Mouse (Mus musculus) embryonic facial prominence, embryonic 11.5 days (tissue): ENCODE measurements at regions not wholly inside any gene's neighbourhood (a gene's known extent, or its start where the extent isn't known, plus 50 kb on each side); places are given as distances from the start of the nearest gene placed in this dataset.
A peak's percentile ranks its signal among the peaks of the same experiment; 100 is the strongest.

Experiments
- ATAC-seq: fragments of 200-750 bp; cut with Nextera tagmentation; replicated peaks from 2 replicates; pipeline ENCODE4 v1.8.0; 2017; ENCODE audit warnings: low read depth; ENCODE audit not compliant: insufficient number of reproducible peaks, low FRiP score, low TSS enrichment
- DNase-seq: peaks from one replicate; pipeline ENCODE4 v3.0.0-alpha.2; 2015; ENCODE audit warnings: low spot score
- H3K27ac ChIP-seq: fragments of 300-500 bp; sonication (generic); replicated peaks from 2 replicates; pipeline ENCODE4 v1.5.1; 2014; ENCODE audit warnings: mild to moderate bottlenecking, low read depth, low read length, control low read depth
- H3K27me3 ChIP-seq: fragments of 300-500 bp; sonication (generic); 2 replicates; pipeline ENCODE4 v1.6.1; 2014; ENCODE audit warnings: mild to moderate bottlenecking, low read length, moderate library complexity, mixed read lengths; ENCODE audit not compliant: control insufficient read depth, insufficient read depth
- H3K36me3 ChIP-seq: fragments of 300-500 bp; sonication (generic); replicated peaks from 2 replicates; pipeline ENCODE4 v1.6.1; 2014; ENCODE audit warnings: low read depth, mild to moderate bottlenecking, low read length, moderate library complexity, mixed read lengths; ENCODE audit not compliant: control insufficient read depth, insufficient read depth
- H3K4me1 ChIP-seq: fragments of 300-500 bp; sonication (generic); 2 replicates; pipeline ENCODE4 v1.6.1; 2014; ENCODE audit warnings: low read length, mixed read lengths; ENCODE audit not compliant: control insufficient read depth, insufficient read depth
- H3K4me2 ChIP-seq: fragments of 300-500 bp; sonication (generic); 2 replicates; pipeline ENCODE4 v1.6.1; 2014; ENCODE audit warnings: low read depth, mild to moderate bottlenecking, control low read depth, low read length, moderate library complexity
- H3K4me3 ChIP-seq: fragments of 300-500 bp; sonication (generic); 2 replicates; pipeline ENCODE4 v1.5.1; 2014; ENCODE audit warnings: low read depth, low read length, control low read depth
- H3K9ac ChIP-seq: fragments of 300-500 bp; sonication (generic); replicated peaks from 2 replicates; pipeline ENCODE4 v1.6.1; 2014; ENCODE audit warnings: mild to moderate bottlenecking, control low read depth, low read length
- H3K9me3 ChIP-seq: fragments of 300-500 bp; sonication (generic); replicated peaks from 2 replicates; pipeline ENCODE4 v1.6.1; 2016; ENCODE audit warnings: mild to moderate bottlenecking, low read length, inconsistent platforms, mixed read lengths; ENCODE audit not compliant: control insufficient read depth
- WGBS: fragments of 180-500 bp; shearing (Covaris S2); extraction: QIAGEN DNeasy Blood & Tissue Kit; methylation state at CpG from one replicate; pipeline ENCODE4 v1.1.7; 2014; 5-methylcytosine and 5-hydroxymethylcytosine counted together

GRCm38 (mm10) chr11:19811271-19811991, 112.7 kb upstream of the Spred2 start:
- no peak for ATAC-seq
- no peak for DNase-seq
- peaks cover 2% of the 10 kb centered on the region for H3K4me1 ChIP-seq
- no peaks in the 10 kb centered on the region for H3K9me3 ChIP-seq
- no peaks in the 10 kb centered on the region for H3K36me3 ChIP-seq
- H3K9ac ChIP-seq: no peak overlapping the region; the same call in 1 of the 2 replicates
- H3K27ac ChIP-seq: no peak overlapping the region
- H3K4me2 ChIP-seq: no peak overlapping the region
- 20% methylated on average over 12 of the region's 12 CpGs for WGBS
- H3K4me3 ChIP-seq: no peak overlapping the region
- H3K27me3 ChIP-seq: no peaks in the 10 kb centered on the region

GRCm38 (mm10) chr11:19811992-19812690, 112.0 kb upstream of the Spred2 start:
- H3K36me3 ChIP-seq: no peaks in the 10 kb centered on the region
- H3K4me1 ChIP-seq: peaks cover 2% of the 10 kb centered on the region
- 9% methylated on average over 10 of the region's 10 CpGs for WGBS
- H3K27me3 ChIP-seq: no peaks in the 10 kb centered on the region
- no peaks in the 10 kb centered on the region for H3K9me3 ChIP-seq
- H3K27ac ChIP-seq: no peak overlapping the region
- H3K9ac ChIP-seq: no peak overlapping the region; the same call in 1 of the 2 replicates
- DNase-seq (no peak), ATAC-seq (no peak; the same call in 1 of the 2 replicates)
- no peak overlapping the region for H3K4me2 ChIP-seq
- no peak overlapping the region for H3K4me3 ChIP-seq

DNA sequence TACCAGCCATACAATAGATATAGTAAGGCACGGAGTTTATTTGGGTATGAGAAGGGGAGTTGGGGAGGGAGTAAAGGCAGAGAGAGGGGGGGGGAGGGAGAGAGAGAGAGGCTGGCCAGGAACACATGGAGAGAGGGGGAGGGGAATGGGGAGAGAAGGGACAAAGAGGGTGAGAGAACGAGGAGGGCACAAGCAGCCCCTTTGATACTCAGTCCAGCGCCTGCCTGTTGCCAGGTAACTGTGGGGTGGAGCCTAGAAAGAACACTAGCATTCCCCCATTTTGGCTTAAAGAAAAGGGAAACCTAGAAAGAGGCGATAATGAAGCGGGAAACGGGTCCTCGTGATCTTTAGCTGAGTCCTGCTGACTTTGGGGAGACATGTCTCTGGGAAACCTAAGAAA, 110.6 kb upstream of the Spred2 start:
- Histone ChIP-seq H3K4me2 (no peak overlapping the region), H3K9me3 (no peaks in the 10 kb centered on the region), H3K27me3 (no peaks in the 10 kb centered on the region), H3K36me3 (no peaks in the 10 kb centered on the region), H3K4me3 (no peak overlapping the region), H3K27ac (no peak overlapping the region), H3K4me1 (peaks cover 2% of the 10 kb centered on the region), H3K9ac (no peak overlapping the region)
- WGBS: 72% methylated on average over 7 of the region's 7 CpGs
- ATAC-seq: no peak
- DNase-seq: no peak

DNA sequence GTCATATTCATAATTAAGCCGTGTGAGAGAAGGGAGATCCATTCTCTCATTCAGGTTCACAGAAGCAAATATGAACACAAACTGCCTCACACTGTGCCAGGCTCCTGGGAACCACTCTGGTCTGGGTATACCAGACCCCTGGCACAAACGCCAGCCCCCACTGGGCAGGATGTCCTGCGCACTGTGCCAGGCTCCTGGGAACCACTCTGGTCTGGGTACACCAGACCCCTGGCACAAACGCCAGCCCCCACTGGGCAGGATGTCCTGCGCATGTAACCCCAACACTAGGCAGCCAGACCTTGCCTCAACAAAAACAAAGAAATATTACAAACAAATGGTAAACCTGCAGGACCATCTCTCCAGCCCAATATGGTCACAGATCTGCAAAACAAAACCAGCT, 101.2 kb upstream of the Spred2 start:
- DNase-seq: no peak
- no peaks in the 10 kb centered on the region for H3K27me3 ChIP-seq
- WGBS: 82% methylated on average over 5 of the region's 5 CpGs
- ATAC-seq: no peak; the same call in 1 of the 2 replicates
- no peaks in the 10 kb centered on the region for H3K9me3 ChIP-seq
- H3K4me2 ChIP-seq: no peak overlapping the region
- no peaks in the 10 kb centered on the region for H3K36me3 ChIP-seq
- H3K27ac ChIP-seq: no peak overlapping the region
- H3K4me1 ChIP-seq: no peaks in the 10 kb centered on the region
- no peak overlapping the region for H3K9ac ChIP-seq
- H3K4me3 ChIP-seq: no peak overlapping the region

DNA sequence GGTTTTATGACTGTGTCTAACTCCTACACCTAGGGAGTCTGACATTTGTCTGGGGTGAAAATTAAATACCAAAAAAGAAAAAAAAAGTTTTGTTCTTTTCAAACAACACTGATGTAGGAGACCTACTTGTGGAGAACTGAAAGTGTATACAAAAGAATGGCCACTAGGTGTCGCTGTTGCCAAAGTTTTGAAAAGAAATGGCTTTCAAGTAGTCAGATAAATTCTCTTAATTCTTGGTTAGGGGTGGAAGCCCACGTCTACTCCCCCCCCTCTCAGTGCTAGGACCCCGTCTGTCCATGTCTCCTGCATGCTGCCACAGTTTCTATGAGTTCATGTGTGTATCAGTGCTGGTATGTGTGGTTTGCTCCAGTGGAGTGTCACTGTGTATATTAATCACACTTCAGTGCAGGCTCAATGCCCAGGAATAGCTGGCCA, 100.7 kb upstream of the Spred2 start:
- H3K27ac ChIP-seq: no peak overlapping the region
- H3K4me1 ChIP-seq: no peaks in the 10 kb centered on the region
- H3K9me3 ChIP-seq: no peaks in the 10 kb centered on the region
- H3K9ac ChIP-seq: no peak overlapping the region
- no peak overlapping the region for H3K4me3 ChIP-seq
- 2% methylated on average over 3 of the region's 3 CpGs for WGBS
- DNase-seq (peak; percentile 89), ATAC-seq (no peak)
- H3K4me2 ChIP-seq: no peak overlapping the region
- H3K27me3 ChIP-seq: no peaks in the 10 kb centered on the region
- H3K36me3 ChIP-seq: no peaks in the 10 kb centered on the region

GRCm38 (mm10) chr11:19826481-19827185, 97.5 kb upstream of the Spred2 start:
- Histone ChIP-seq H3K9me3 (no peaks in the 10 kb centered on the region), H3K4me2 (no peak overlapping the region), H3K36me3 (no peaks in the 10 kb centered on the region), H3K4me1 (no peaks in the 10 kb centered on the region; the same call in 1 of the 2 replicates), H3K9ac (no peak overlapping the region), H3K4me3 (no peak overlapping the region), H3K27me3 (no peaks in the 10 kb centered on the region; the same call in 1 of the 2 replicates), H3K27ac (no peak overlapping the region)
- ATAC-seq: no peak
- 85% methylated on average over 13 of the region's 13 CpGs for WGBS
- no peak for DNase-seq

DNA sequence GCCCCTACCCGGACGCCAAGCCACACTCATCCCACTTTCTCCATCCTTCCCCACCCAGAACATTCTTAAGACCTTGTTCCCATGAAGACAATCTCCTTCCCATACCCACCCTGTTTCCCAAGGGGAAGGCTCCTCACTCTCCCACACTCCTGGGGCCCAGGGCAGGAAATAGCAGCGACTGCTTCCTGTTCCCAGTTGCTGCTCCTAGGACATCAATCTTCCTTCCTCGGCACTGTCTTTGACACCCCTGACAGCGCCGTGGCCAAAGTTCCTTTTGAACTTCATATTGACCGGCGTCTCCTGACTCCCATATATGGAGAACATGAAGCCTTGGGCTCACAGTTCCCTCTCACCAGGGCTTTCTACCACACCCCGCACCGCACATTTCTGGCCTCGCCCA, 96.2 kb upstream of the Spred2 start:
- Histone ChIP-seq H3K4me1 (no peaks in the 10 kb centered on the region; the same call in 1 of the 2 replicates), H3K9ac (no peak overlapping the region), H3K4me2 (no peak overlapping the region), H3K4me3 (no peak overlapping the region), H3K27ac (no peak overlapping the region), H3K27me3 (no peaks in the 10 kb centered on the region; the same call in 1 of the 2 replicates), H3K9me3 (no peaks in the 10 kb centered on the region), H3K36me3 (no peaks in the 10 kb centered on the region)
- DNase-seq (no peak), ATAC-seq (no peak)
- WGBS: 83% methylated on average over 11 of the region's 11 CpGs
